Mouse (Mus musculus): ENCODE measurements around the gene Siglech.
"Not testable (repeated sequence)": the region's sequence is repeated elsewhere in the genome, so short reads cannot be mapped to it uniquely, and the experiment has no call there.

Gene Siglech

GRCm38 (mm10) chr7:55767926-55768325 lies at the start of gene Siglech:
Siglech (plus strand) TSS chr7:55768178.
- DNase-seq (ENCODE audit: low spot score), result no peak

- DNase-seq (ENCODE audit: low spot score), result no peak
These were observed 45.3 kb upstream of the Siglech start for GRCm38 (mm10) chr7:55722673-55723072.

GRCm38 (mm10) chr7:55728903-55729302 lies 39.1 kb upstream of the Siglech start:
- no peak for DNase-seq (ENCODE audit: low spot score)

GRCm38 (mm10) chr7:55734483-55734882 lies 33.5 kb upstream of the Siglech start:
- DNase-seq (ENCODE audit: low spot score), result no peak

- peak; percentile 31 for DNase-seq (ENCODE audit: low spot score)
These were observed 30.7 kb upstream of the Siglech start for GRCm38 (mm10) chr7:55737125-55737912.

GRCm38 (mm10) chr7:55743614-55744267 lies 24.2 kb upstream of the Siglech start:
- no peak for DNase-seq (ENCODE audit: low spot score)

GRCm38 (mm10) chr7:55744566-55745220 lies 23.3 kb upstream of the Siglech start:
- DNase-seq (ENCODE audit: low spot score), result no peak

GRCm38 (mm10) chr7:55750841-55751240 lies 17.1 kb upstream of the Siglech start:
- no peak for DNase-seq (ENCODE audit: low spot score)

- DNase-seq (ENCODE audit: low spot score), result no peak
These were observed 8.6 kb upstream of the Siglech start for GRCm38 (mm10) chr7:55759346-55759745.

GRCm38 (mm10) chr7:55780011-55780410 lies 12.0 kb downstream of the Siglech start:
- no peak for DNase-seq (ENCODE audit: low spot score)

- DNase-seq (ENCODE audit: low spot score), result no peak
These were observed 14.5 kb downstream of the Siglech start for GRCm38 (mm10) chr7:55782493-55782892.

- no peak for DNase-seq (ENCODE audit: low spot score)
These were observed 16.6 kb downstream of the Siglech start for GRCm38 (mm10) chr7:55784580-55784979.

GRCm38 (mm10) chr7:55790586-55790985 lies 22.6 kb downstream of the Siglech start:
- not testable (repeated sequence) for DNase-seq (ENCODE audit: low spot score)

- no peak for DNase-seq (ENCODE audit: low spot score)
These were observed 24.3 kb downstream of the Siglech start for GRCm38 (mm10) chr7:55792280-55792679.

GRCm38 (mm10) chr7:55793236-55793951 lies 25.4 kb downstream of the Siglech start:
- peak; percentile 9 for DNase-seq (ENCODE audit: low spot score)

- peak; percentile 97 for DNase-seq (ENCODE audit: low spot score)
These were observed 26.1 kb downstream of the Siglech start, which contains the start of gene Tubgcp5 for GRCm38 (mm10) chr7:55793952-55794603. Tubgcp5 (plus strand) TSS chr7:55794154.

GRCm38 (mm10) chr7:55799981-55800380 lies 32.0 kb downstream of the Siglech start:
- DNase-seq (ENCODE audit: low spot score), result no peak

GRCm38 (mm10) chr7:55809967-55810366 lies 42.0 kb downstream of the Siglech start:
- no peak for DNase-seq (ENCODE audit: low spot score)

GRCm38 (mm10) chr7:55824468-55824867 lies 56.5 kb downstream of the Siglech start:
- no peak for DNase-seq (ENCODE audit: low spot score)

GRCm38 (mm10) chr7:55827551-55827950 lies 59.6 kb downstream of the Siglech start:
- DNase-seq (ENCODE audit: low spot score), result no peak
